Mouse (Mus musculus): ENCODE measurements around the gene Gm20869.
"Not testable (repeated sequence)": the region's sequence is repeated elsewhere in the genome, so short reads cannot be mapped to it uniquely, and the experiment has no call there.

Gm20869 gene

DNA sequence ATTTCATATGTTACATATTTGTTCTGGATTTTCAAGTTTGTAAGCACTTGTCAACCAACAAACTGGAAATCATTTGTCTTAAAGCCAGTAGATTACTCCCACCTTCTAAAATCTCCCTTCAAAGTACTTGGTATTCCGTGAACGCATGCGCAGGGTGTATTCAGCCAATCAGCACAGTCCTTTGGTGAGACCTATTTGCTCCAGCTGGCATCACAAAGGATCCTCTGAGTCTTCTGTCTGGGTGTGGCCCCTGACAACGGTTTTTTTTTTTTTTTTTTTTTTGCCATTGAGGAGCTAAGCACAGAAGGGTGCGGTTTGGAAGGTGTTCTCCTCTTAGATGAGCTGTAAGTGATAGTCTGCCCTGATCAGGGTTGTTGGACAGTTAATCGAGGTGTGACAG, at the start of gene Gm20869:
Gene Gm20869 (plus strand): TSS at position 301 of the 400 bp plus-strand sequence.
- DNase-seq (ENCODE audit: low spot score): not testable (repeated sequence)
